Mouse (Mus musculus) lung, adult 2 months (tissue): Measurements from ENCODE around the gene Slc6a20b. TPM values are rescaled to one million over a fixed set of nuclear protein-coding genes. Genes with fewer than 3 reads are reported as not detected.

Experiments
- DNase-seq: peaks from one replicate; pipeline ENCODE4 v3.0.0; 2022
- H3K4me1 ChIP-seq: fragments of 200-500 bp; 2 replicates; pipeline ENCODE4 v1.6.1; 2011; ENCODE audit warnings: low read length; ENCODE audit not compliant: control insufficient read depth, insufficient read depth
- H3K4me3 ChIP-seq: fragments of 200-500 bp; replicated peaks from 2 replicates; pipeline ENCODE3; 2011; ENCODE audit warnings: low read depth, mild to moderate bottlenecking, control low read depth, low read length; ENCODE audit errors: extremely low read depth
- CTCF ChIP-seq: fragments of 200-500 bp; IDR thresholded peaks from 2 replicates; pipeline ENCODE4 v1.5.1; 2011; ENCODE audit warnings: mild to moderate bottlenecking, low read length, control low read depth; ENCODE audit not compliant: insufficient read depth
- POLR2A ChIP-seq: fragments of 200-500 bp; IDR thresholded peaks from 2 replicates; pipeline ENCODE4 v1.6.1; 2011; ENCODE audit warnings: low read depth, mild to moderate bottlenecking, control low read depth, low read length, borderline replicate concordance; ENCODE audit errors: extremely low read depth
- WGBS: fragments of 180-500 bp; shearing (Covaris S2); methylation state at CpG from one replicate; pipeline ENCODE4 v1.1.7; 2018; 5-methylcytosine and 5-hydroxymethylcytosine counted together
- polyA plus RNA-seq: library from polyadenylated mRNA; depleted of rRNA; stranded (reverse); fragments of >200 nt; gene quantifications from 2 replicates; pipeline ENCODE4 v1.2.3, GENCODE M21; 2012

Slc6a20b gene
- polyA plus RNA-seq, 1 experiment = 0.08 TPM

DNA sequence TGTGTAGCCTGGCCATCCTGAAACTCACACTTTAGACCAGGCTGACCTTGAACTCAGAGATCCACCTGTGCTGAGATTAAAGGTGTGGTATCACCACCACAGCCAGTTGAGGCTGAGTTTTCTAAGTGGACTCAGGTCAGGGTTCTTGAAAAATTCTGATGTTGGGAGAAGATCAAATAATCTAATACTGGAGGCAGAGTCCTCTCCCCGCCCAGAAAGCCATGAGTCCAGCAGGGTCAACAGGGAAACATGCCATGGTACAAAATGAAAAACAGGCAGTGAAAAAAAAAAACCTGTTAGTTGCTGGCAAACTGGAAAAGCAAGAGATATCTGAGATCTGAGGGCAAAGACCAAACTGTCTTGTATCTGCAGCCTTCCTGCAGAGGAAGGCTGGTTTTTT lies 7.7 kb upstream of the Slc6a20b start:
- no peak for TF ChIP-seq CTCF
- TF ChIP-seq POLR2A = no peak
- 71% methylated on average over 1 of the region's 1 CpGs for WGBS
- Histone ChIP-seq H3K4me1 (no peaks in the 10 kb centered on the region), H3K4me3 (no peak overlapping the region)
- DNase-seq = no peak

DNA sequence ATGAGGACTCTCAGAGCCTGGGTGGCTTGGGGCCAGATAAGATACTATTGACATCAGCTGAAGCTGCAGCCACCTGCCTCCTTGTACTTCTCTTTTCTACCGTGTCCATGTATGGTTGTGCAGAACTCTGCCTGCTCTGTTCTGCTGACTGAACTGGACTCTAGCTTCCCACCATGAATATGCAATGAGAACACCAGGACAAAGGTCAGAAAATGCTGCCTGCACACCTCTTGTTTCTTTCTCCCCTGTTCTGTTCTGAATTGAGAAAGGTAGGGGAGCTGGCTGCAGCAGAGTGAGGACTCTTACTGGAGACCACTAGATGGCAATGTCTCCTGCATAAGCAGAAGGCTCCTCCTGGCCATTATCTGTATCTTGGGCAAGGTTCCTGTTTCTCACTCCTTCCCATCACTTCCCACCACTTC lies 6.3 kb upstream of the Slc6a20b start:
- Histone ChIP-seq H3K4me1 (no peaks in the 10 kb centered on the region), H3K4me3 (no peak overlapping the region)
- TF ChIP-seq POLR2A = no peak
- TF ChIP-seq CTCF = peak; percentile 27; the same call in 1 of the 2 replicates
- 42% methylated on average over 1 of the region's 1 CpGs for WGBS
- DNase-seq = no peak

DNA sequence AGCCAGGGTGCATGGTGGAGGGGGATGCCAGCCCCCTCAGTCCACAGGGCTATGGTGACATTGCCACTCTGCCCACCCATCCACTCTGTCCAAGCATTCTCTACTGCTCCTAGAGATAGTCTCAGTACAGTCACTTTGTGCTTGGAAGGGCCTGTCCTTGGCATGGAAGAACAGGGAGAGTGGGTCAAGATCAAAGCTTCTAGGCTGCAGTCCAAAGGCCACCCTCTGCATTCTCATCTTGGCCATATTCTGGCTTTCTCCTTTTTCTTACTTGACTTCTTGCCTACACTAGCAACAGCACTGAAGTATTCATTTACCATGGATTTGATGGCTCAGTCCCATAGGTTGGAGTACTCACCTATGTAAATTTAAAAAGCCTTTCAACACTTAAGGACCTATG lies 5.9 kb upstream of the Slc6a20b start:
- DNase-seq = no peak
- Histone ChIP-seq H3K4me1 (no peaks in the 10 kb centered on the region), H3K4me3 (no peak overlapping the region)
- TF ChIP-seq CTCF (no peak), POLR2A (no peak)

GRCm38 (mm10) chr9:123636771-123637170 lies 4.4 kb upstream of the Slc6a20b start:
- TF ChIP-seq CTCF = no peak
- DNase-seq = no peak
- Histone ChIP-seq H3K4me3 (no peak overlapping the region), H3K4me1 (no peaks in the 10 kb centered on the region)
- WGBS = 66% methylated on average over 5 of the region's 5 CpGs

- no peak for DNase-seq
- 87% methylated on average over 3 of the region's 3 CpGs for WGBS
- Histone ChIP-seq H3K4me1 (no peaks in the 10 kb centered on the region), H3K4me3 (no peak overlapping the region)
- no peak for TF ChIP-seq CTCF
- no peak for TF ChIP-seq POLR2A
Measured at GRCm38 (mm10) chr9:123632993-123633392, 628 bp upstream of the Slc6a20b start.

GRCm38 (mm10) chr9:123631666-123632065 lies 699 bp downstream of the Slc6a20b start:
- TF ChIP-seq CTCF = no peak
- TF ChIP-seq POLR2A = no peak
- DNase-seq = no peak
- 72% methylated on average over 3 of the region's 3 CpGs for WGBS
- Histone ChIP-seq H3K4me1 (no peaks in the 10 kb centered on the region), H3K4me3 (no peak overlapping the region)

GRCm38 (mm10) chr9:123625821-123626220 lies 6.5 kb downstream of the Slc6a20b start:
- no peaks in the 10 kb centered on the region for H3K4me1 ChIP-seq
- no peak overlapping the region for H3K4me3 ChIP-seq
- WGBS = 92% methylated on average over 11 of the region's 11 CpGs
- TF ChIP-seq CTCF = no peak
- no peak for TF ChIP-seq POLR2A
- DNase-seq = no peak

GRCm38 (mm10) chr9:123624741-123625140 lies 7.6 kb downstream of the Slc6a20b start:
- TF ChIP-seq CTCF (no peak), POLR2A (no peak)
- Histone ChIP-seq H3K4me1 (no peaks in the 10 kb centered on the region), H3K4me3 (no peak overlapping the region)
- DNase-seq = no peak
- WGBS = 70% methylated on average over 2 of the region's 2 CpGs

DNA sequence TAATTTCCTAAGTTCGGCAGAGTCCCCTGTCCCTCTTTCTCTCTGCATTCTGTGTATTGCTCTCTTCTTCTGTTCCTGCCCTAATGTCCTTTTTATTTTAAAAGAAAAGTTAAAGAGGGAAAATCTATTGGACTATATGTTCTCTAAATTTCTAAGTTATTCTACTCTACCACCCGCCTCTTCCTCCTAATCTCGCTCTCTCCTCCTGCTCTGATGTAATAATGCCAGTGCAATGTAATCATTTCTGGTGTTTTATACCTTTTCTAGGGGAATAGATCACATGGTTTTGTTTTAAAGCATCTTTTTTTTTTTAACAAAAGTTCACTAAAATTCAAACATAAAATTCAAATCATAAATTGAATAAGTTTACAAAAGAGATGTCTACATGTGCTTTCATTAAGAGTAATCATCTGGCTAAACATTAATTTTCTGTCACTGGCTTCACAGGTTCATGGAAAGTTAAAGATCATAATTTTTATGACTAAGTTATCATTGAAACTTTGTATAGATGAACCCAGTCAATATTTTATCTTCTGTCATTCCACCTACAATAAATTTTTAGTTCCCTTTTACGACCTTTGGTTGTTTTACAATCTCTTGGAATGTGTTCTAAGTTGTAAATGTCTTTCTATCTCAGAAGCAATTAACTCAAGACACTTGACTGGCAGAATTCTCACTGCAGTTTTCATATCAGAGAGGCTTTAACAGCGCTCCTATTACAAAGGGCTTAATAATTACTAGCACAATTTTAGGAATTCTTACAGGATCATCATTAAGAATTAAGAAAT lies 11.9 kb downstream of the Slc6a20b start:
- H3K4me3 ChIP-seq = no peak overlapping the region
- 85% methylated on average over 5 of the region's 5 CpGs for WGBS

GRCm38 (mm10) chr9:123601529-123601928 lies 30.8 kb downstream of the Slc6a20b start:
- 72% methylated on average over 1 of the region's 1 CpGs for WGBS
- Histone ChIP-seq H3K4me3 (no peak overlapping the region), H3K4me1 (no peaks in the 10 kb centered on the region)
- TF ChIP-seq CTCF (no peak), POLR2A (no peak)
- no peak for DNase-seq

More for the DNA sequence above, 11.9 kb downstream of the Slc6a20b start:
- TF ChIP-seq CTCF (no peak), POLR2A (no peak)
- DNase-seq = no peak
- no peaks in the 10 kb centered on the region for H3K4me1 ChIP-seq
